Mouse (Mus musculus) liver, postnatal 0 days (tissue): ENCODE measurements around the gene Tmprss7. TPM values are rescaled to one million over a fixed set of nuclear protein-coding genes. Genes with fewer than 3 reads are reported as not detected.

ENCODE experiments used
- ATAC-seq: fragments of 200-750 bp; cut with Nextera tagmentation; 2 replicates; pipeline ENCODE4 v1.8.0; 2017; ENCODE audit warnings: mild to moderate bottlenecking, moderate library complexity
- DNase-seq: peaks from one replicate; pipeline ENCODE4 v3.0.0-alpha.2; 2016
- H3K27ac ChIP-seq: fragments of 300-500 bp; sonication (generic); 2 replicates; pipeline ENCODE4 v1.5.1; 2014; ENCODE audit warnings: antibody characterized with exemption, moderate library complexity, mild to moderate bottlenecking, low read depth
- H3K27me3 ChIP-seq: fragments of 300-500 bp; sonication (generic); 2 replicates; pipeline ENCODE4 v1.6.1; 2014; ENCODE audit warnings: low read length, control low read depth, mixed read lengths; ENCODE audit not compliant: insufficient read depth
- H3K36me3 ChIP-seq: fragments of 300-500 bp; sonication (generic); replicated peaks from 2 replicates; pipeline ENCODE4 v1.6.1; 2014; ENCODE audit warnings: mild to moderate bottlenecking, control low read depth, low read length, moderate library complexity, mixed read lengths; ENCODE audit not compliant: insufficient read depth
- H3K4me1 ChIP-seq: fragments of 300-500 bp; sonication (generic); 2 replicates; pipeline ENCODE4 v1.6.1; 2014; ENCODE audit warnings: antibody characterized with exemption, mild to moderate bottlenecking, control low read depth; ENCODE audit not compliant: insufficient read depth
- H3K4me2 ChIP-seq: fragments of 300-500 bp; sonication (generic); 2 replicates; pipeline ENCODE4 v1.6.1; 2014; ENCODE audit warnings: low read depth, mild to moderate bottlenecking, low read length, moderate library complexity, mixed read lengths
- H3K4me3 ChIP-seq: fragments of 300-500 bp; sonication (generic); 2 replicates; pipeline ENCODE4 v1.5.1; 2014; ENCODE audit warnings: low read depth, low read length
- H3K9ac ChIP-seq: fragments of 300-500 bp; sonication (generic); replicated peaks from 2 replicates; pipeline ENCODE4 v1.6.1; 2014; ENCODE audit warnings: mild to moderate bottlenecking, moderate library complexity
- H3K9me3 ChIP-seq: fragments of 300-500 bp; sonication (generic); 2 replicates; pipeline ENCODE4 v1.6.1; 2016; ENCODE audit warnings: mild to moderate bottlenecking, control low read depth, low read length, mixed read lengths
- CTCF ChIP-seq: sonication (generic); IDR thresholded peaks from 2 replicates; pipeline ENCODE4 v1.5.1; 2016; ENCODE audit warnings: antibody characterized with exemption, low read depth
- EP300 ChIP-seq: IDR thresholded peaks from 2 replicates; pipeline ENCODE4 v1.6.1; 2016; ENCODE audit warnings: antibody characterized with exemption, low read depth, mild to moderate bottlenecking
- WGBS: fragments of 180-500 bp; shearing (Covaris S2); extraction: QIAGEN DNeasy Blood & Tissue Kit; methylation state at CpG from one replicate; pipeline ENCODE4 v1.1.7; 2014; ENCODE audit not compliant: insufficient replicate concordance; 5-methylcytosine and 5-hydroxymethylcytosine counted together
- polyA plus RNA-seq: library from polyadenylated mRNA; unstranded; fragments of >200 nt; fragmentation: Nextera tagmentation; extraction: Ambion mirVana; gene quantifications from 2 replicates; pipeline ENCODE4 v1.2.1, GENCODE M21; 2015

Gene Tmprss7
- polyA plus RNA-seq, 1 experiment from 2014 or later = 0.14 TPM

DNA sequence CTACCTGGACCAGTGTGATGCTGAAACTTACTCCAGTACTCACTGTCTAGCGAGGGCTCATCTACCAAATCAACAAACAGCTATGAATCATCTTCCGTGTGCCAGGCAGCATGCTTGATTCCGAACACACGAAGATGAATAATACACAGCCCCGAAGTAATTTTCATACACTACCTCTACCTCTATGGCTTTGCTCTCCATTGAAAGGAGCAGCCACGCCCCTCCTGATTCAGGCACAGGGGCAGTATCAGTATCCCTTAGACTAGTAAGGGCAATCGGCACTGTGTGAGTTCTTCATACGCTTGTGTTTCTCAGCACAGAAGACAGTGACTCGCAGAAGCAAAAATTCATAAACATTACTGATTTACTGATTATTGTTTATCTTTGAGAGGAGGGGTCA, 39.0 kb downstream of the Tmprss7 start:
- Histone ChIP-seq H3K4me2 (peak overlapping the region; percentile 77; the same call in 1 of the 2 replicates), H3K9ac (no peak overlapping the region), H3K4me1 (peaks cover 14% of the 10 kb centered on the region), H3K4me3 (no peak overlapping the region), H3K36me3 (no peaks in the 10 kb centered on the region), H3K27me3 (no peaks in the 10 kb centered on the region), H3K9me3 (no peaks in the 10 kb centered on the region), H3K27ac (no peak overlapping the region)
- ATAC-seq (no peak), DNase-seq (no peak)
- WGBS = 68% methylated on average over 9 of the region's 9 CpGs
- no peak for TF ChIP-seq EP300
- no peak for TF ChIP-seq CTCF

- DNase-seq = peak; percentile 39
- H3K36me3 ChIP-seq = no peaks in the 10 kb centered on the region
Observed at GRCm38 (mm10) chr16:45653934-45654332, 39.5 kb downstream of the Tmprss7 start, which contains the start of gene BC016579. TSS of gene BC016579 (minus strand) at chr16:45654068.

GRCm38 (mm10) chr16:45653009-45653933, 40.2 kb downstream of the Tmprss7 start:
- WGBS = 18% methylated on average over 17 of the region's 17 CpGs
- H3K9ac ChIP-seq = peak overlapping the region; percentile 41; the same call in 1 of the 2 replicates
- TF ChIP-seq EP300 (no peak), CTCF (peak; percentile 11; the same call in 1 of the 2 replicates)
- H3K27ac ChIP-seq = no peak overlapping the region
- no peaks in the 10 kb centered on the region for H3K9me3 ChIP-seq
- peaks cover 14% of the 10 kb centered on the region for H3K4me1 ChIP-seq
- H3K4me2 ChIP-seq = peak overlapping the region; percentile 77
- no peaks in the 10 kb centered on the region for H3K36me3 ChIP-seq
- peak overlapping the region; percentile 46 for H3K4me3 ChIP-seq
- ATAC-seq = 0 out of 2 replicates have a peak, but pooled peaks have one; percentile 21
- H3K27me3 ChIP-seq = no peaks in the 10 kb centered on the region
- DNase-seq = peak; percentile 27

More at GRCm38 (mm10) chr16:45653934-45654332, 39.5 kb downstream of the Tmprss7 start, which contains the start of gene BC016579:
- no peaks in the 10 kb centered on the region for H3K27me3 ChIP-seq
- peak within 1 kb of the TSS; percentile 41; the same call in 1 of the 2 replicates for H3K9ac ChIP-seq
- peak within 1 kb of the TSS; percentile 77 for H3K4me2 ChIP-seq
- H3K27ac ChIP-seq = no peak within 1 kb of the TSS
- peak; percentile 63 for ATAC-seq
- WGBS = 17% methylated on average over 20 of the region's 20 CpGs
- H3K4me1 ChIP-seq = peaks cover 14% of the 10 kb centered on the region
- TF ChIP-seq CTCF (no peak), EP300 (no peak)
- no peaks in the 10 kb centered on the region for H3K9me3 ChIP-seq
- peak within 1 kb of the TSS; percentile 46 for H3K4me3 ChIP-seq

GRCm38 (mm10) chr16:45651497-45651896, 42.0 kb downstream of the Tmprss7 start:
- ATAC-seq = peak; percentile 37; the same call in 1 of the 2 replicates
- no peak for DNase-seq
- no peaks in the 10 kb centered on the region for H3K36me3 ChIP-seq

GRCm38 (mm10) chr16:45644380-45644779, 49.1 kb downstream of the Tmprss7 start:
- H3K4me2 ChIP-seq = no peak overlapping the region
- no peak for DNase-seq
- H3K4me3 ChIP-seq = no peak overlapping the region
- H3K9ac ChIP-seq = no peak overlapping the region
- TF ChIP-seq EP300 (peak; percentile 38; the same call in 1 of the 2 replicates), CTCF (no peak)
- 36% methylated on average over 6 of the region's 6 CpGs for WGBS
- H3K36me3 ChIP-seq = no peaks in the 10 kb centered on the region
- peak; percentile 57 for ATAC-seq
- no peaks in the 10 kb centered on the region for H3K9me3 ChIP-seq
- H3K27ac ChIP-seq = peak overlapping the region; percentile 53
- H3K27me3 ChIP-seq = no peaks in the 10 kb centered on the region
- peaks cover 9% of the 10 kb centered on the region for H3K4me1 ChIP-seq

More at GRCm38 (mm10) chr16:45651497-45651896, 42.0 kb downstream of the Tmprss7 start:
- Histone ChIP-seq H3K27me3 (no peaks in the 10 kb centered on the region), H3K4me3 (no peak overlapping the region), H3K4me2 (no peak overlapping the region), H3K27ac (no peak overlapping the region), H3K4me1 (peaks cover 14% of the 10 kb centered on the region), H3K9ac (no peak overlapping the region), H3K9me3 (no peaks in the 10 kb centered on the region)
- TF ChIP-seq CTCF = no peak
- peak; percentile 16; the same call in 1 of the 2 replicates for TF ChIP-seq EP300
- 44% methylated on average over 2 of the region's 2 CpGs for WGBS

GRCm38 (mm10) chr16:45643944-45644343, 49.5 kb downstream of the Tmprss7 start:
- Histone ChIP-seq H3K36me3 (no peaks in the 10 kb centered on the region), H3K9ac (no peak overlapping the region), H3K27ac (peak overlapping the region; percentile 53), H3K27me3 (no peaks in the 10 kb centered on the region), H3K4me2 (no peak overlapping the region), H3K9me3 (no peaks in the 10 kb centered on the region), H3K4me3 (no peak overlapping the region), H3K4me1 (peaks cover 9% of the 10 kb centered on the region)
- TF ChIP-seq CTCF = no peak
- no peak for TF ChIP-seq EP300
- ATAC-seq = peak; percentile 56
- DNase-seq = no peak
- 53% methylated on average over 3 of the region's 3 CpGs for WGBS
